In genomic region chr11:90130635-90131034, GRCm38 (mm10) we compare ENCODE assay signal across 9 mouse cellular contexts. TPM values are rescaled to one million over a fixed set of nuclear protein-coding genes. Genes with fewer than 3 reads are reported as not detected.
A peak's percentile ranks its signal among the peaks of the same experiment; 100 is the strongest.
DNase-seq lines count a peak whose midpoint lies in the region; ATAC-seq and TF ChIP-seq lines count a peak whose summit lies in the region.
"Had no signal": no experiment of that assay in that cellular context is flagged by ENCODE, and none has a peak within 500 bp of the region (broad histone marks: within the 10 kb centered on the region; RNA-seq: fewer than 3 reads in every experiment).

No protein-coding gene starts in this region.

- no peak overlapping the region for H3K4me3 ChIP-seq in left cerebral cortex, adult 2 months
- H3K4me3 ChIP-seq in gastrocnemius, adult 2 months: no peak overlapping the region
- H3K4me3 ChIP-seq in hindbrain, embryonic 14.5 days (replicated peaks; ENCODE audit: low read length): no peak overlapping the region
- no peak overlapping the region for H3K4me3 ChIP-seq in midbrain, embryonic 13.5 days (replicated peaks)
- H3K4me3 ChIP-seq: myocyte had no signal

- no peak overlapping the region for H3K9ac ChIP-seq in hindbrain, embryonic 14.5 days
- H3K9ac ChIP-seq in midbrain, embryonic 13.5 days (replicated peaks): no peak overlapping the region

- peak; percentile 79 for ATAC-seq in hindbrain, embryonic 14.5 days (ENCODE audit: low FRiP score)
- peak; percentile 80 for ATAC-seq in midbrain, embryonic 13.5 days
- ATAC-seq in frontal cortex, adult (ENCODE audit: low TSS enrichment): no peak

- no peak overlapping the region for H3K27ac ChIP-seq in left cerebral cortex, adult 2 months
- peak overlapping the region; percentile 75 for H3K27ac ChIP-seq in gastrocnemius, adult 2 months
- H3K27ac ChIP-seq in hindbrain, embryonic 14.5 days: no peak overlapping the region
- H3K27ac ChIP-seq in midbrain, embryonic 13.5 days: 0 out of 2 replicates have a peak overlapping the region, but pooled peaks have one; percentile 25

- intact Hi-C loops in left cerebral cortex, postnatal 10 days (cut with DNase I): no loop called here
- intact Hi-C loops in left cerebral cortex, adult 2 months (cut with DNase I): no loop called here
- intact Hi-C loops in gastrocnemius, adult 2 months (cut with DNase I): no loop called here

- WGBS in hindbrain, embryonic 14.5 days: no CpG with 5 or more reads among the region's 1 CpGs
- 17% methylated on average over 1 of the region's 1 CpGs for WGBS in midbrain, embryonic 13.5 days

- no peaks in the 10 kb centered on the region for H3K27me3 ChIP-seq in hindbrain, embryonic 14.5 days (ENCODE audit: control insufficient read depth, insufficient read depth, low read length)
- no peaks in the 10 kb centered on the region for H3K27me3 ChIP-seq in midbrain, embryonic 13.5 days

- H3K36me3 ChIP-seq in hindbrain, embryonic 14.5 days (replicated peaks; ENCODE audit: control insufficient read depth, insufficient read depth): no peaks in the 10 kb centered on the region
- no peaks in the 10 kb centered on the region for H3K36me3 ChIP-seq in midbrain, embryonic 13.5 days

- H3K4me2 ChIP-seq in hindbrain, embryonic 14.5 days (replicated peaks): no peak overlapping the region
- H3K4me2 ChIP-seq in midbrain, embryonic 13.5 days (replicated peaks): no peak overlapping the region

- peak; percentile 12 to 32 for DNase-seq in left cerebral cortex, postnatal 10 days (ENCODE audit: extremely low spot score in 1 of 2, low spot score in 2 of 2)
- DNase-seq in left cerebral cortex, adult 2 months (ENCODE audit: extremely low spot score in 1 of 2, low spot score in 2 of 2): no peak
- peak; percentile 49 for DNase-seq in gastrocnemius, adult 2 months
- DNase-seq in hindbrain, embryonic 14.5 days (ENCODE audit: low spot score): peak; percentile 60
- no peak for DNase-seq in left cerebral cortex, adult 18-20 months (ENCODE audit: low spot score in 2 of 2)
- DNase-seq in cerebellum, adult 18-20 months: no peak

- no peak for TF ChIP-seq CTCF in left cerebral cortex, adult 2 months (IDR thresholded peaks at IDR 0.05)
- no peak for TF ChIP-seq CTCF in gastrocnemius, adult 2 months (IDR thresholded peaks at IDR 0.05)

- H3K9me3 ChIP-seq in hindbrain, embryonic 14.5 days (ENCODE audit: control insufficient read depth, low read length): no peaks in the 10 kb centered on the region
- H3K9me3 ChIP-seq in midbrain, embryonic 13.5 days: no peaks in the 10 kb centered on the region

- H3K4me1 ChIP-seq in hindbrain, embryonic 14.5 days (replicated peaks; ENCODE audit: control insufficient read depth, insufficient read depth, low read length): peaks cover 6% of the 10 kb centered on the region; the same call in 1 of the 2 replicates
- H3K4me1 ChIP-seq in midbrain, embryonic 13.5 days (replicated peaks): peaks cover 13% of the 10 kb centered on the region

RNA-seq across cellular contexts. Expression of gene Gm45716, which starts 56.8 kb away (rescaled TPM):
- 1 to 10 TPM; 3.7 to 5.0 TPM for total RNA-seq in left cerebral cortex, postnatal 10 days (2021)
- 1 to 10 TPM; 3.8 to 5.3 TPM for total RNA-seq in left cerebral cortex, adult 2 months (2021)
- total RNA-seq in gastrocnemius, adult 2 months (2021): 1 to 10 TPM; 1.2 to 2.7 TPM
- 20.4 and 25.6 TPM in 2 replicates for polyA plus RNA-seq in hindbrain, embryonic 14.5 days (2014; fragmentation: Nextera tagmentation; extraction: Ambion mirVana)
- 25.4 and 25.5 TPM in 2 replicates for polyA plus RNA-seq in midbrain, embryonic 13.5 days (2015; fragmentation: Nextera tagmentation; extraction: Ambion mirVana)
- 1 to 10 TPM; 4.1 to 4.7 TPM for total RNA-seq in left cerebral cortex, adult 18-20 months (2021)

Comparison
In these comparisons a context has a peak if more than half of its experiments do, and no peak if none do; other contexts are left out.
1. DNase-seq: peak in left cerebral cortex, postnatal 10 days (2 of 2), gastrocnemius, adult 2 months (single experiment) and hindbrain, embryonic 14.5 days (single experiment); none in left cerebral cortex, adult 2 months (0 of 2), left cerebral cortex, adult 18-20 months (0 of 2) and cerebellum, adult 18-20 months (0 of 2).
2. H3K27ac ChIP-seq: peak in gastrocnemius, adult 2 months (single experiment) and midbrain, embryonic 13.5 days (single experiment); none in left cerebral cortex, adult 2 months (single experiment) and hindbrain, embryonic 14.5 days (single experiment).